ENCODE assay signal across 20 mouse cellular contexts in genomic region chr12:81224843-81225242, GRCm38 (mm10).
DNase-seq lines count a peak whose midpoint lies in the region; ATAC-seq lines count a peak whose summit lies in the region.
"Had no signal": no experiment of that assay in that cellular context is flagged by ENCODE, and none has a peak within 500 bp of the region (broad histone marks: within the 10 kb centered on the region; RNA-seq: fewer than 3 reads in every experiment).

No protein-coding gene starts in this region.

- WGBS in heart, embryonic 12.5 days, result 66% methylated on average over 2 of the region's 2 CpGs
- 73% methylated on average over 2 of the region's 2 CpGs for WGBS in hindbrain, embryonic 16.5 days
- 79% methylated on average over 2 of the region's 2 CpGs for WGBS in hindbrain, embryonic 14.5 days
- 65% methylated on average over 2 of the region's 2 CpGs for WGBS in limb, embryonic 15.5 days
- 82% methylated on average over 2 of the region's 2 CpGs for WGBS in limb, embryonic 10.5 days

- H3K9ac ChIP-seq in heart, embryonic 12.5 days, result no peak overlapping the region
- no peak overlapping the region for H3K9ac ChIP-seq in hindbrain, embryonic 16.5 days (ENCODE audit: low read depth, low read length)
- H3K9ac ChIP-seq in hindbrain, embryonic 14.5 days, result no peak overlapping the region
- no peak overlapping the region for H3K9ac ChIP-seq in limb, embryonic 15.5 days
- H3K9ac ChIP-seq: embryonic facial prominence, embryonic 12.5 days; forebrain, embryonic 12.5 days had no signal

- H3K4me2 ChIP-seq in heart, embryonic 12.5 days, result no peak overlapping the region
- H3K4me2 ChIP-seq in hindbrain, embryonic 16.5 days (ENCODE audit: low read length), result no peak overlapping the region
- H3K4me2 ChIP-seq in hindbrain, embryonic 14.5 days (replicated peaks), result no peak overlapping the region
- no peak overlapping the region for H3K4me2 ChIP-seq in limb, embryonic 15.5 days
- H3K4me2 ChIP-seq: embryonic facial prominence, embryonic 12.5 days; forebrain, embryonic 12.5 days had no signal

- no peaks in the 10 kb centered on the region for H3K9me3 ChIP-seq in heart, embryonic 12.5 days (replicated peaks)
- no peaks in the 10 kb centered on the region for H3K9me3 ChIP-seq in hindbrain, embryonic 16.5 days (ENCODE audit: control insufficient read depth, low read length)
- H3K9me3 ChIP-seq in hindbrain, embryonic 14.5 days (ENCODE audit: control insufficient read depth, low read length), result no peaks in the 10 kb centered on the region
- H3K9me3 ChIP-seq in limb, embryonic 15.5 days, result no peaks in the 10 kb centered on the region
- no peaks in the 10 kb centered on the region for H3K9me3 ChIP-seq in limb, embryonic 10.5 days (replicated peaks)
- H3K9me3 ChIP-seq: embryonic facial prominence, embryonic 12.5 days; forebrain, embryonic 10.5 days; forebrain, embryonic 12.5 days had no signal

- no peaks in the 10 kb centered on the region for H3K27me3 ChIP-seq in heart, embryonic 12.5 days (replicated peaks)
- no peaks in the 10 kb centered on the region for H3K27me3 ChIP-seq in hindbrain, embryonic 16.5 days (replicated peaks; ENCODE audit: control insufficient read depth, insufficient read depth, low read length)
- no peaks in the 10 kb centered on the region for H3K27me3 ChIP-seq in hindbrain, embryonic 14.5 days (ENCODE audit: control insufficient read depth, insufficient read depth, low read length)
- H3K27me3 ChIP-seq in limb, embryonic 15.5 days, result no peaks in the 10 kb centered on the region
- H3K27me3 ChIP-seq in limb, embryonic 10.5 days (ENCODE audit: low read depth, poor library complexity, severe bottlenecking), result no peaks in the 10 kb centered on the region
- H3K27me3 ChIP-seq: embryonic facial prominence, embryonic 12.5 days; forebrain, embryonic 12.5 days had no signal

- no peak overlapping the region for H3K4me3 ChIP-seq in heart, embryonic 12.5 days
- H3K4me3 ChIP-seq in hindbrain, embryonic 16.5 days (ENCODE audit: low read length), result no peak overlapping the region
- no peak overlapping the region for H3K4me3 ChIP-seq in hindbrain, embryonic 14.5 days (replicated peaks; ENCODE audit: low read length)
- no peak overlapping the region for H3K4me3 ChIP-seq in limb, embryonic 15.5 days
- H3K4me3 ChIP-seq in limb, embryonic 10.5 days, result no peak overlapping the region
- H3K4me3 ChIP-seq: embryonic facial prominence, embryonic 12.5 days; erythroblast, embryonic 14.5 days; forebrain, embryonic 10.5 days; forebrain, embryonic 12.5 days had no signal

- H3K4me1 ChIP-seq in heart, embryonic 12.5 days (replicated peaks), result no peaks in the 10 kb centered on the region
- H3K4me1 ChIP-seq in hindbrain, embryonic 16.5 days (ENCODE audit: control insufficient read depth, insufficient read depth, low read depth, low read length), result peaks cover 15% of the 10 kb centered on the region
- H3K4me1 ChIP-seq in hindbrain, embryonic 14.5 days (replicated peaks; ENCODE audit: control insufficient read depth, insufficient read depth, low read length), result peaks cover 27% of the 10 kb centered on the region
- H3K4me1 ChIP-seq in limb, embryonic 15.5 days, result no peaks in the 10 kb centered on the region; the same call in 1 of the 2 replicates
- peaks cover 4% of the 10 kb centered on the region; the same call in 1 of the 2 replicates for H3K4me1 ChIP-seq in limb, embryonic 10.5 days

- DNase-seq in heart, adult 11 months, result peak; percentile 77
- DNase-seq in hindbrain, embryonic 14.5 days (ENCODE audit: low spot score), result no peak
- DNase-seq in limb, embryonic 10.5 days (ENCODE audit: low spot score), result no peak
- DNase-seq: adrenal gland, adult 2 months; adrenal gland, postnatal 10 days; adrenal gland, postnatal 25 days; cerebellum, adult 11 months; cerebellum, adult 8-10 months; cerebellum, adult 9-11 months; cerebellum, postnatal 14 days; embryo, embryonic 11 days had no signal

- no peaks in the 10 kb centered on the region for H3K36me3 ChIP-seq in heart, embryonic 12.5 days
- no peaks in the 10 kb centered on the region for H3K36me3 ChIP-seq in hindbrain, embryonic 16.5 days (ENCODE audit: control insufficient read depth, insufficient read depth, low read length)
- no peaks in the 10 kb centered on the region for H3K36me3 ChIP-seq in hindbrain, embryonic 14.5 days (replicated peaks; ENCODE audit: control insufficient read depth, insufficient read depth)
- no peaks in the 10 kb centered on the region for H3K36me3 ChIP-seq in limb, embryonic 15.5 days
- H3K36me3 ChIP-seq in limb, embryonic 10.5 days, result no peaks in the 10 kb centered on the region
- H3K36me3 ChIP-seq: embryonic facial prominence, embryonic 12.5 days; forebrain, embryonic 10.5 days; forebrain, embryonic 12.5 days had no signal

- H3K27ac ChIP-seq in heart, embryonic 12.5 days (ENCODE audit: poor library complexity, severe bottlenecking), result no peak overlapping the region
- H3K27ac ChIP-seq in hindbrain, embryonic 16.5 days (ENCODE audit: low read depth, low read length), result no peak overlapping the region
- H3K27ac ChIP-seq in hindbrain, embryonic 14.5 days, result no peak overlapping the region
- H3K27ac ChIP-seq in limb, embryonic 15.5 days, result peak overlapping the region; percentile 9; the same call in 1 of the 2 replicates
- no peak overlapping the region for H3K27ac ChIP-seq in limb, embryonic 10.5 days
- H3K27ac ChIP-seq: embryonic facial prominence, embryonic 12.5 days; forebrain, embryonic 10.5 days; forebrain, embryonic 12.5 days had no signal

- no peak for ATAC-seq in heart, embryonic 12.5 days (ENCODE audit: insufficient number of reproducible peaks, low FRiP score)
- peak; percentile 15; the same call in 1 of the 2 replicates for ATAC-seq in hindbrain, embryonic 16.5 days
- no peak for ATAC-seq in hindbrain, embryonic 14.5 days (ENCODE audit: low FRiP score)
- no peak for ATAC-seq in limb, embryonic 15.5 days (ENCODE audit: insufficient number of reproducible peaks, low FRiP score, low TSS enrichment, low read depth)
- ATAC-seq: forebrain, embryonic 14.5 days; forebrain, embryonic 16.5 days had no signal
